Mouse (Mus musculus) urinary bladder, postnatal 4 days (tissue): Measurements from ENCODE around the gene Cmtm6.
A peak's percentile ranks its signal among the peaks of the same experiment; 100 is the strongest.

ENCODE experiments used
- DNase-seq, 2 experiments: peaks; one replicate each; pipeline ENCODE4 v3.0.0; 2021 to 2022; ENCODE audit warnings: low spot score in 2 of 2

Gene Cmtm6

DNA sequence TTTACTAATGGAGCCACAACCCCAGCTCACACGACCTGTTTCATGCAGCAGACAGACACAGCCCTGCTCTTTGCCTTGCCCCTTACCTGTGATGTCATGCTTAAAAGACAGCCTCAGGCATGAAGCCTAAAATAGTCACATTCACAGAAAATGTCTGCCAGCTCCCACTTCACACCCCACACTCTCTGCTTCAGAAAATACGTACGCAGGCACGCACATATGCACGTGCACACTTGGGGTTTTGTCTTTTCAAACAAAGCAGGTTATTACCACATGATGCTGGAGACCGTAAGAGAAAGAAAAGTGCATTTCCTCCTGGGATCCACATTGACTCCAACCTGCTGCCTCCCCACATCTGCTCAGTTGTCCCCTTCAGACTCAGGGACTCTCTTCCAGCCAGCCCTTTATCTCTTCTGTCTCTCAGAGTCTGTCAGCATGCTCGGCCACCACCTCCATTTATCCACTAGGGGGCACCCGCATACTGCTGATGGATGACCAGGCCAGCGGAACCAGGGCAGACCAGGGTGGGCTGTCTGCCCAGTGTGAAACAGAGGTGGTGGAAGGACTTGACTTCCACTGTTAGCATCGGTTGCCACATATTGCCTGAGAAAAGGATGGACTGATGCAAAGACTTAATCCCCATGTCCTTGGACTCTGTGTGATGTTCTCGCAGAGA is 66.6 kb downstream of the Cmtm6 start:
- DNase-seq, result peak; percentile 79 to 89

DNA sequence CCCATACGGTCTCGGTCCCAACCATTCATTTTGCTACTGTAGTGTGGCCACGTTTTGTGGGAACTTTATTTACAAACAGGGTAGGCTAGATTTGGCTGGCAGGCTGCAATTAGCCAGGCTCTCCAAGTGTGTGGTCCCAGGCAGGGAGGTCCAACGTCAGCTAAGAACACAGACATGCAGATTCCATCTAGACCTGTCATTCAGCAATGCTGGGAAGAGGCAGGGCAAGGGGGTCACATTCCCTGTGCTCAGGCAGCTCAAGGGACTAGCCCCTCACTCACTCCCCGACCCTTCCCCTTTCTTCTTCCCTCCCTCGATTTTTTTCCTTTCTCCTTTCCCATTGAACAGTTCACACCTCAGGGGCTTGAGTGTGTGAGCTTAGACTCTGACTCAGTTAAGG is 67.9 kb downstream of the Cmtm6 start:
- no peak for DNase-seq
